Mouse (Mus musculus) testis, adult 2 months (tissue): ENCODE results near the gene Rps11.

Experiments used
- CTCF ChIP-seq: fragments of 200-500 bp; IDR thresholded peaks from 2 replicates; pipeline ENCODE4 v1.5.1; 2012; ENCODE audit warnings: low read depth, mild to moderate bottlenecking, inconsistent platforms, low read length, moderate library complexity; ENCODE audit not compliant: control insufficient read depth, insufficient read depth, insufficient replicate concordance
- POLR2A ChIP-seq: fragments of 200-500 bp; IDR thresholded peaks from 2 replicates; pipeline ENCODE4 v1.6.1; 2012; ENCODE audit warnings: low read depth, mild to moderate bottlenecking, inconsistent platforms, low read length, moderate library complexity; ENCODE audit not compliant: control insufficient read depth

DNA sequence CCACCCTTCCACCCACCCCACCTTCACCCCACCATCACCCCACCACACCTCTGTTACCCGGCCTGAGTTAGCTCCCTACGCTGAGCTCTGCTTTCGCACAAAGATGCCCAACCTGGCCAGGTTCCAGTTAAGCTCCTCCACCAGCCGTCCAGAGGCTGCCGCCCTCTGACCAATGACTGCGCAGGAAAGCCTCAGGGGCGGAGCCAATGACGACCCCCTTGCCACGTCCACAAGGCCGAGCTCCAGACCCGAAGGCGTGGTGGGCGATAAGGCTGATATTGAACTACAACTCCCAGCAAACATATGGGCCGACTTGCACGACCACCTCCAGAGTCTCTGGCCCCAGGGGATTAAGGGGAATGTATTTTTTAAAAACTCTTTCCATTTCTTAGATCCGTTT, 32.2 kb downstream of the Rps11 start, which contains the start of gene Rcn3:
- no peak for TF ChIP-seq CTCF
- TF ChIP-seq POLR2A: no peak
